Mouse (Mus musculus): ENCODE measurements around the gene Plcxd2. TPM values are rescaled to one million over a fixed set of nuclear protein-coding genes. Genes with fewer than 3 reads are reported as not detected.
A peak's percentile ranks its signal among the peaks of the same experiment; 100 is the strongest.

Gene Plcxd2
- total RNA-seq, 2 experiments from 2014 or later, result 0.22 to 0.26 TPM

DNA sequence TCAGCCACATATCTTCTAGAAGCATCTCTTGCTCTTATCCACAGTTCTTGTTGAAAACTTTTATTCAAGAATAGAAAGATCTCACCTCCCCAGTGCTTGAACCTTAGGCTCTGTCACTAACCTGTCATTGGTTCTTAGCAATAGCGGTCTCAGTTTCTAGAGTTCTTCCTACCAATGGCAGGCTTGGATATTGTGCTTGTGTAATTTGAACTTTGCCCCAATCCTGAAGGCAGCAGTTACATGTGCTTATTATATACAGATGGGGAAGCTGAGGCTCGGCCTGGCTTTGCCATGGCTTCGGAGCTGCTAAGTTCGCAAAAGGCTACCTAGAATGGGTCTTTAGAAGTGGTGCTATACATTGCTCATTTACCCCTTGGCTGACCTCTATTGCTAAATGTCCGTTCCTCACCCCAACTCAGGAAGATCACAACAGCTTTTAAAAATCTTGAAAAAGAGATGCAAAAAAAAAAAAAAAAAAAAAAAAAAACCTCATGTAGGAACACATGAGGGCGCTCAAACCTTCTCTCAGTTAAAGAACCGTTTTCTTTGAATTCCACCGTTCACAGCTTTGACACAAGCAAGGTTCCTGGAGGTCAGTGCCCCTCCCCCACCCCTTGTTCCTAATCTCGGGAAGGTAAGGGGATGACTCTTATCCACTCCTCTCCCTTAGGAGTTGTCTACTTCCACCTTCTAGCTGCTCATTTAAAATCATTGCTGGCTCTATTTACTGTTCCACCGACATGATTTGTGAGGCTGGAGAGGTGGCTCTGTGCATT is 18.9 kb downstream of the Plcxd2 start:
- intact Hi-C loops (cut with DNase I), result no loop called here
- DNase-seq, result no peak

DNA sequence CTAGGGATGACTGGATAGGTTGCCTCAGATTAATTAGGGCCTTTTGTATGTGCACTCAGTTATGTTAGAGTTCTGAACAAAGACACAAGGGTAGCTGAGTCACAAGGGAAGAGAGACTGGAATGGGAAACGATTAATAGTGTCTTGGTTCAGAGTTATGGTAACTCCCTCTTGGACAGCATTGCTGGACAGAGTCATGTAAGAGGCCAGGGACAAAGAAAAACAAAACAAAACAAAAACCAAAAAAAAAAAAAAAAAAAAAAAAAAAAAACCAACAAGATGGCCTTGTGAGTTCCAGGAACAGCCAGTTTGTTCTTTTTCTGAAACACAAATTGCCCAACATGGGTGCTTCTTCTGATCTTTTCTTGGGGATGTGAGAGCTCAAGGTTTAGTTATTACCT is 23.8 kb downstream of the Plcxd2 start:
- no peak for DNase-seq
- intact Hi-C loops (cut with DNase I), result no loop called here

DNA sequence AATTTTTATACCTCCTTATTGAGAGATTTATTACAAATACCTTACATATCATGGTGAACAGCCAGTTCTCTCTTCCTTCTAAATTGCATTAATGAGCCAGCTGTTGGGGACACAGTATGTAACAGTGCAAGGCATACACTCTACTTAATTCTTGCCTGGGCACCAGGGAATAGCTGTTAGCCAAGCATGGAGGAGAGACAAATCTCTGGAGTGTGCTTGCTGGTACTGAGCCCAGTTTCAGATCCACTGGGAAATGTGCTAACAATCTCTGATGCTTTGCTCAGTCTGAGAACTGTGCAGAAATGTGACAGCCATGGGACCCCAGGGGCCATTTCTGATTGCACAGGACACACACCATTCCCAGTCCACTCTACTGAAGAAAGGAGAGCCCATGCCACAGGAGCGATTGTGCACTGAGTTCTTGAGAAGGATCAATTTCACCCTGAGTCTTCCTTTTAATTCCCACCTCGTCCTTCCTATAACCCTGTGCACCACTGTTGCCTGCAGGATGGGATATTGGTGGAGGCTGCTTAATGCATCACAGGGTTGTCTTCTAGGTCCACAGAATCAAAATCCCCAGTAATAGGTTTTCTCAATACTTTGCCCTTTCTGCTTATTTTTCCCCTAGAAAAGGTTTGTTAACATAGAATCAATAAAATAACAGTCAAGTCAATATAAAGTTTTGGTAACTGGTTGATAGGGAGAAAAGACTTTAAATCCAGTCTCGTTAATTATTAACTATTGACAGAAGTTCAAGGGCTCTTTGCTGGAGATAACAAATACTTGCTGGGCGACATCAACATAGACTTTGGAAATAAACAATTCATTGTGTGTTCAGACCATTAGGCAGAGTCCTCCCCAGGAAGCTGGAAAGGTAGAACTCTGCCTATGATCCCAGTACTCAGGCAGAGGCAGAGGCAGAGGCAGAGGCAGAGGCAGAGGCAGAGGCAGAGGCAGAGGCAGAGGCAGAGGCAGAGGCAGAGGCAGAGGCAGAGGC is 25.1 kb downstream of the Plcxd2 start:
- intact Hi-C loops (cut with DNase I), result no loop called here
- DNase-seq, result peak in 1 of 2 experiments; percentile 18

DNA sequence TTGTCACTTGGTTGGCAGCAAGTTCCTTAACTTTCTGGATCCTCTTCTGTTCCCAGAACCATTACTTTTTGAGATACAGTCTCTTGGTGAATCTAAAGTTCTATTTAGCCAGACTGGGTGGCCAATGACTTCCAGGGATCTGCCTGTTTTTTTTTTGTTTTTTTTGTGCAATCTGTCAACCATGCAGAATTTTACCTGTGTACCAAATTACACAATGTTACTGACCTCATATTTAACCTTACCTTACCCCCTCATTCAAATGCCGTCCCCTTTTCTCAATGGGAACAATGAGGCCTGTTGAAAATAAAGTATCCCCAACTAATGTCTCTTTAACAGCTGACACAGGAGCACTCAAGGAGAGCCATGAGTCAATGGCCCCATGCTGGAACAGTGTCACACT is 33.8 kb downstream of the Plcxd2 start:
- intact Hi-C loops (cut with DNase I), result no loop called here
- DNase-seq, result no peak

DNA sequence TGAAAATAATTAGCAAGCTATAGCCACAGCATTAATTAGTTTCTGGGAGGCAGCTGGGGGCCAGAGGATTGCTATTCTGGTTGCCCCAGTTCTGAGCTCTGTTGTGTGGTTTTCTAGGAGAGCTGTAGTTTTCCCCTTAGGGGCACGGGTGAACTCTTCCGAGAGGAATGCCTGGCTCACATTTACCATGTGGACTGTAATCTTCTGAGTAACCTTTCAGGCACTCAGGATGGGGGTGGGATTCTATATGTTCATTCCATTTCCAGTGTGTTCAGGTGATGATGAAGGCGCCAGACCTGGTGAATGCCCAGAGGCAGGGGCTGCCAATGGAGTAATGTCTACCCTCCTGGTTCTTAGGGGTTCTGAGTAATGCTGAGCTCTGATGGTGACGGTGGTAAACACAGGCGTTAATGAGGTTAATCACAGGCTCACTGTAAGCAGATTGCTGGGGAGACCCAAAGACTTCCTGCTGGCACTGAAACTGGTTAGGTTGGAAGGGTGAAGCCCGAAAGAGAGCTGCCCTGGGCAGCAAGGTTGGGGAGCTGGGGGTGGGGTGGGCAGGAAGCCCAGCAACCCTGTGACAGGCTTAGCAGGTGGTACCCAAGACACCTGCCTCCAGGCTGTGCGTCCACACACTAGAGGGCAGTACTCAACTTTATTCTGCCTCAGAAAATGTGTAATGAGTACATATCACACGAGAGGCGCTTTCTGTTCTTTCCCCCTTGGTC is 35.9 kb downstream of the Plcxd2 start:
- no peak for DNase-seq
- intact Hi-C loops (cut with DNase I), result loop anchor here (5.0 kb wide), 1 partner anchor 428 kb away; no protein-coding TSS in a partner anchor

DNA sequence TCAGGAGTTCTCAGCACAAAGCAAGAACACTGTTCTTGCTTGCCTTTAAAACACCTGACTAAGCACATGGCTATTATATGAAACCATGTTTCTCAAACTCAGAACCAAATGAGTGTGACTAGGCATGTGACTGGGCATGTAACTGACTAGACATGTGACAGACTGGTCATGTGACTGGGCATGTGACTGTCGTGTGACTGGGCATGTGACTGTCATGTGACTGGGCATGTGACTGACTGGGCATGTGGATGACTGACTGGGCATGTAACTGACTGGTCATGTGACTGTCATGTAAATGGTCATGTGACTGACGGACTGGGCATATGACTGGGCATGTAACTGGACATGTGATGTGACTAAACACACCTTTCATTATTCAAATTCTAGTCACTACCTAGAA is 39.8 kb downstream of the Plcxd2 start:
- no peak for DNase-seq
- intact Hi-C loops (cut with DNase I), result loop anchor here (5.0 kb wide), 1 partner anchor 432 kb away; no protein-coding TSS in a partner anchor

DNA sequence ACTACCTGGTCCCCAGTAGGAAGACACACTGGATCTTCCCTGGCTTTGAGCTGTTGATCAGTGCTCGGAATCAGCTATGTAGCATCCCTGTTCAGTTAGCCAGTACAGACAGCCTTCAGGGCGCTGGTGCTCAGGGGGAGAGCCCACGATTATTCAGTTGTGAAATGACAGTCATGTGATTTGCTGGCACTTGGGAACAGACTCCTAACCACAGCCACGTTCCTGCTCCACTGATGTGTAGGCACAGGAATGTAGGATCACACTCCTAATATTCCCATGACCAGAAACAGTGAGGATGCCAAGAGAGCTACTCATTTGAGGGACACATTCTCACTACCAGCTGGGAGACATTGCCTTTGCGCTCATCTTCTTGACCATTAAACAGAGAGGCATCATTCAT is 41.3 kb downstream of the Plcxd2 start:
- DNase-seq, result no peak
- intact Hi-C loops (cut with DNase I), result loop anchor here (10.0 kb wide), 1 partner anchor 284 kb away; no protein-coding TSS in a partner anchor

DNA sequence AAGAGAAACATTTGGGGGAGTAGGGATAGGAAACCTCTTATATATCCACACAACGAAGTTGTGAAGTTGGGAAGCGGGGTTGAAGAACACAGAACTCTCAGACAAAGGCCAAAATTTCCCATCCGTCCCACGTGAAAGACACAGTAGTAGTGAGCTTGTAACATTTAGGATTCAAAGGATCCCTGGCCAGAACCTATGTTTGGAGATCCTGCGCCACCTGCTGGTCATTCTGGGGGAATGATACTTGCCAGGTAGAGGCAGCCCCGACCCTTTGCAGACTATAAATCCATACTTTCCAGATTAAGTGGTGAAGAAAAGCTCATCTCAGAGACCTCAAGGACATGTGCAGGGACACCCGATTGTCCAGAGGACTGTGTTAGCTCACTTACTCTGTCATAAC is 42.5 kb downstream of the Plcxd2 start:
- DNase-seq, result peak; percentile 53 to 63
- intact Hi-C loops (cut with DNase I), result loop anchor here (2.0 to 10.0 kb wide), 3 partner anchors 123 to 283 kb away; no protein-coding TSS in a partner anchor

DNA sequence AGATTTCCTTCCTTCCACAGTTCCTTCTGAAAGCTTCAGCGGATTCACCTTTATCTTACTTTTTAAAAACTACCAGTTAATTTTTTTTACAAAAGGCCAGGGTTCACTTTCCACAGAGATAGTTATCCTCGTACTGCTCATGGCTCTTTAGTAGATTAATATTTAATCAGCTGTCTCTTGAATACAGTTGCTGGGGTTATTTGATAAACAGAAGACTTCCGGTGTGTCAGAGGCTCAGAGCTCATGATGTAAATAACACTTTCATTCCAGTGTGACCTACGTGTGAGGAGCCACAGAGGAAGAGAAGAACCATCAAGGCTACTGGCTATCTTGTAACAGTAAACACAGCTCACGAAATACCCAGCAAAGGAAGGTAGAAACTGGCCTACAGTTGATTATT is 43.4 kb downstream of the Plcxd2 start:
- intact Hi-C loops (cut with DNase I), result loop anchor here (2.0 to 10.0 kb wide), 3 partner anchors 122 to 282 kb away; no protein-coding TSS in a partner anchor

DNA sequence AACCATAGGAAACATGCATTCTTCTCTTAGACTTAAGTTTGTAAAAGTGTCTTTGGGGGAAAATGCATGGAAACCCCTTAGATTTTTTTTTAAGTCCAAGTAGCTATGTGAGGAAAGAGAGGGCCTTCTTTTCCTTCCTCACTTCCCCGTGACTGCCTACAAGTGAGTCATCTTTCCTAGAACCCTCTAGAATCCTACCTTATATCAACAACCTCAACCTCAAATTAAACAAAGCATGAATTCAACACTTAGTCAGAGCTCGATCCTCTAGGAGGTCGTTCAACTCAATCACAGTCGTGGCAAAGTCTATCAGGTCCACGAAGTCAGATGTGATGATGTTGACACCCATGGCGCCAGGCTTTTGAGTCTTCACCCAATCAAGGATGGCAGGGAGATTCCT is 45.2 kb downstream of the Plcxd2 start:
- no peak for DNase-seq
- intact Hi-C loops (cut with DNase I), result loop anchor here (10.0 kb wide), 1 partner anchor 280 kb away; no protein-coding TSS in a partner anchor

More for the DNA sequence above, 43.4 kb downstream of the Plcxd2 start:
- DNase-seq, result no peak

DNA sequence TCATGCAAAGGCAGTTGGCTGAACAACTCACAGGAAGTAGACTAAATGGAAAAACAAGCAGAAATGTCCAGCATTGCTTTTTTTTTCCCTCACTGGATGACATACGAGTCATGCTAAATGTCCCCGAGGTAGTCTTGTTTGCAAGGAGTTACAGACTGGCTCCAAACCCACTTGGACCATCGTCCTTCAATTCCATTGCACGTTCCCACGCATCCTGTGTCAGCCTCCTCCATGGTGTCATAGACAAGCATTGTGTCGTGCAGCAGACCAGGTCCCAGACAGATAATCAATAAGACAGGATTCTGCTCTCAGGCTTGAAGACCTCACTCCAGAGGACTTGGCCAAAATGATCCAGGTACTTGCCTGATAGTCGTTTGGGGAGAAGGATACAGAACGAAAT is 46.2 kb downstream of the Plcxd2 start:
- DNase-seq, result no peak
- intact Hi-C loops (cut with DNase I), result loop anchor here (10.0 kb wide), 1 partner anchor 279 kb away; no protein-coding TSS in a partner anchor

DNA sequence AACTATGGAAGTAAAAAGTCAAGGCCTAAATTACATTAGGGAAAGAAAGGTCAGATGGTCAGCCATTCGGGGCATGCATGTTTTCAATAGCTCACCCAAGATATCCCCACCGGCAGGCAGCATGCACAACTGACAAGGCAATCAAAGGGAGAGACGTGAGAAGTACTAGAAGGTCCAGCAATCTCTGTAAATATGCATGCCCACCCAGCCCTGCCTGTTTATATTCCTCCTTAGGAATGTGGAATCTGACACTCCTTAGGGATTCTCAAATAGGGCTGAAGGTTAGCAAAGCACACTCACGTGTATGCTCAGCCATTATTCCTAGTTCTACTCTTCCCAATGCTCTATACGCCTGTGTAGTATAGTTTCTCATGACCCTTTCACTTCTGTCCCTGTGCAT is 46.9 kb downstream of the Plcxd2 start:
- no peak for DNase-seq
- intact Hi-C loops (cut with DNase I), result loop anchor here (10.0 kb wide), 1 partner anchor 278 kb away; no protein-coding TSS in a partner anchor

DNA sequence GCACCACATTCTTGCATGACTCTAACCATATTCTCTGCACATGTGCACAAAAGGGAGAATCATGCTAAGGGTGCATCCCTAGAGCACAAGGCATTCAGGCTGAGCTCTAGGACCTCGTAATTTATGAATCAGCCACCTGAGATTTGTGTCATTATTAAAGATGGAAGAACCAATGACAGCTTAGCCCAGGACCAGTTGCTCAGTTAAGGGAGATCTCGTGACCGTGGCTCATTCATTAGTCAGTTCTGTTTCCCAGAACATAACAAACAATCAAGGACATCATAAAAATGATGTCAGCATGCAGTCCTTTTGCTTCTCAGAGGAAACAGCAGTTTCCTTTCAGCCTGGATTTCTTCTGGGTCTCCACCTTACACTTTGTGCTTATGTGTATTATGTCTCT is 49.0 kb downstream of the Plcxd2 start:
- DNase-seq, result no peak
- intact Hi-C loops (cut with DNase I), result loop anchor here (10.0 kb wide), 1 partner anchor 276 kb away; no protein-coding TSS in a partner anchor

DNA sequence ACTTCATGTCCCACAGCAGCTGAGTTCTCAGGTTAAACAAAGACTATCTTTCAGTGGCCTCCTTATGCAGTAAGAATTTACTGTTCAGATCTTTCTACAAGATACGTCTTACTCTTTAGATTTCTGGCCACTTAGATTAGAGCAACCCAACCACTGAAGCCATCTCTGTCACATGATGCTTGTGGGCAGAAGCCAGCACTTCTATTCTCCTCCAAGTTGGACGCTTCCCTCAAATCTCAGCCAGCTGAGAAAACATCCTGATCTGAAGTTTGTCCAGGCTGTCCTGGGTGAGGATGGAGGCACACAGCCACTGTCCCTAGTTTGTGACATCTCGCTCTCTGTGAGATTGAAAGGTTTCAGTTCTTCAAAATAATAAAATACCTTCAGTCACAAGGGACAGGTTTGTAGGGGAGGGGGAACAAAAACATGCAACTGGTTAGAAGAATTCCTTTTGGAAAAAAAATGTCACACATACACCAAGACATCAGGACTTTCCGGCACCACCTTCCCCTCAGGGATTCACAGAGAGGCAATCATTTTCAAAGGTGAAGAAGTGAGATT is 53.5 kb downstream of the Plcxd2 start:
- intact Hi-C loops (cut with DNase I), result no loop called here
- DNase-seq, result no peak

DNA sequence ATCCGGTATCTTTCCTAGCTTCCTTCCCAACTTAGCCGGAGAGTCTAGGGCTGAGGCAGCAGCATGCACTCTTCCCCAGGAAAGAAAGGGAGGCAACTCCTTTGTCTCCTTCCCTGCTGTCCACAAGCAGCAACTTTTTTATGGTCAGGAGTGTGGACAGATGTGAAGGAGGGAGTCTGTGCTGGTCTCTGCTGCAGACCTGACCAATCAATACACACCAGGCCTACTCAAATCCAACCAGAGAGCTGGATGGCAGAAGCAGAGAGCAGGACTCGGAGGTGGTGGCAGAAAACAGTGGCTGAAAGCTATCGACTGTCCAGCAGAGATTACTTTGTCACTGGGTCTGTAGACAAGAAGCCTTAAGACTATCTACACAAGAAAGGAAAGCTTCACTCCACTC is 56.6 kb downstream of the Plcxd2 start, which contains the start of gene Phldb2:
Gene Phldb2, minus strand, starts transcription at position 205 of the 400 bp plus-strand sequence.
- intact Hi-C loops (cut with DNase I), result no loop called here
- DNase-seq, result no peak

DNA sequence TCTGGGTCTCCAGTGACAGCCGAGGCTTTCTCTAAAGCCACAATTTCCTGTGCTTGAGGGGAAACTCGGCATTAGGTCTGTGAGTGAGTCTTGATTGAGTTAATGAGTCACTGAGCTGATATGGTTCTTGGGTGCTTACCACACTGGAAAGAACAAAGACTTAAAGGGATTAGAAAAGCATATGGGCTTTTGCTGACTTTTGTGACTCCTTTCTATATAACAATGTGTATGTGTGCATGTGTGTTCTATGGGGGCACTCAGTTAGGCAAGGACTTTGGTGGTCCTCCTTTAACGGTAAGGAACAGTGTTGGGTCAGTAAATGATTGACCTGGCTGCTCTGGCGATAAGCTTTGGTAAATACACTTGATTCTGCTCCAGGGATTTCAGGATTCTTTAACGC is 57.5 kb downstream of the Plcxd2 start:
- intact Hi-C loops (cut with DNase I), result no loop called here
- DNase-seq, result no peak

DNA sequence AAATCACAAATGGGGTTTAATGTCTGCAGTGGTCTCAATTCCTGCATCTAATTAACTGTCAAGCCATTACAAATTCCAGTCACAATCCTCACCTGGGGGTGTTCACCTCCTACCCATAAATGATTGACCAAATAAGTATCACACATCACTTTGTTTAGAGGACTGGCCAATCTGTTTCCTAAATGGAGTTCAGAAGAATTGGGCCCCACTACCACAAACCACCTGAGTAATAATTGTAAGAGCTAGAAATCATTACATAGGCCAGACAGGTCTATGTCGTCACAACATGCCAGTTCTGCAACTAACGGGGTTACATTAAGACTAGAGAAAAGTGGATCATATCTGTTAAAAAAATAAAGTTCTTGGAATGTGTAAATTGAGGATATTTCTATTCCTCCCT is 58.0 kb downstream of the Plcxd2 start:
- DNase-seq, result no peak
- intact Hi-C loops (cut with DNase I), result no loop called here

DNA sequence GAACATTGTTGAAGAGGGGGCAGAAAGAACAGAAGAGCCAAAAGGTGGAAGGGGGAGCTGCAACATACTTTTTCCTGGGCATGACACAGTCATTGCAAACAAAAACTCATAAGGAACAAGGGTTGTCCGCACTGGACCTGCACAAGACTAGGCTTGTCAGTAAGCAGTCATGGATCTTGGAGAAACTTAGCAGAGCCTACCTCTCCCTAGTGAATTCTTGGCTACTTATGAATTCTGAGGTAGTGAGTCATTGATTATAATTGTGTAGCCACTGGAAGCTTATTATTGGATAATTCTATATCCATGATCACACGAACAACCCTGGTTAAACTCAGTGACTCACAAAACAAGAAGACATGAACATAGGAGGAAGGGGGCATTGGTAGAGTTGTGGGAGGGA is 63.7 kb downstream of the Plcxd2 start:
- intact Hi-C loops (cut with DNase I), result no loop called here
- DNase-seq, result no peak

DNA sequence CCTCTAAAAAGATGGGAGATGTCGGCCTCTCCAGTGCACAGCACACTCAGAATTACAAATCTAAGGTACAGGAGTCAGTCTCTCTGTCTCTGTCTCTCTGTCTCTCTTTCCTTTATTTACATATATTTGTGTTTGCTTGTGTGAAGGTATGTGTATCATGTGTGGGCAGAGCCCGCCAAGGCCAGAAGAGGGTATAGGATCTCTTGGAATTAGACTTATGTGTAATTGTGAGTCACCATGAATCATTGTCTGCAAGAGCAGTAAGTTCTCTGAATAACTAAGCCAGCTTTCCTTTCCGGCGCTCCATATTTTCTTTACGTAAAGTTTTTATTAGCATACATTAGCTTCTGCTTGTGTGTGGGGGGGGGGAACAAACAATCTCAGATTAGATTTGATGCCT is 64.4 kb downstream of the Plcxd2 start:
- DNase-seq, result no peak
- intact Hi-C loops (cut with DNase I), result no loop called here

DNA sequence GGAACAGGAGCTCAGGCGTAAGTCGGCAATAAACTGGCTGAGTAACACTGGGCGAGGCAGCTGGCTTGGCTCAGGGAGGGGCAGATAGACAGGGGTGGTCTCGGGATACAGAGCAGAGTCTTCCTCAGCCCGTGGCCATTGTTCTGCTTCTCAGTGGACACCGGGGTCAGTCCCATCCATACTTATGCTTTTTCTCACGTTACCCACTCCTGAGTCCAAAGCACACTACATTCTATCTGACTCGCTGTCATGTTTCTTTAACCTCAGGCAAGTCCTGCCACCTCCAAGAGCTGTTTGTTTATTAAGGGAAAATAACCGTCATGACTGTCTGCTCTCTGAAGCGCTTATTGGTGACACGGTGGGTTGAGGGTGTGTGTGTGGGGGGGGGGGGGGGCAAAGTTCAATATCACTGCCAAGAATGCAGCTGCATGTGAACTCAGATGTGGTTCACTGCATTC is 64.8 kb downstream of the Plcxd2 start:
- intact Hi-C loops (cut with DNase I), result no loop called here
- no peak for DNase-seq
